Mouse (Mus musculus) bone marrow macrophage, adult 2 months (primary cell): ENCODE results near the gene Aip.

Experiments
- CTCF ChIP-seq: IDR thresholded peaks from 2 replicates; pipeline ENCODE4 v1.5.1; 2012; ENCODE audit warnings: low read depth, mild to moderate bottlenecking, low read length, moderate library complexity
- POLR2A ChIP-seq: IDR thresholded peaks from 2 replicates; pipeline ENCODE4 v1.6.1; 2012; ENCODE audit warnings: mild to moderate bottlenecking, low read depth, low read length, borderline replicate concordance

GRCm38 (mm10) chr19:4070311-4070710 lies 55.3 kb downstream of the Aip start:
- TF ChIP-seq POLR2A (no peak), CTCF (no peak)
